Mouse (Mus musculus) ovary, adult 2 months (tissue): Measurements from ENCODE around the gene Calhm2. TPM values are rescaled to one million over a fixed set of nuclear protein-coding genes. Genes with fewer than 3 reads are reported as not detected.

Source experiments
- polyA plus RNA-seq: library from polyadenylated mRNA; depleted of rRNA; stranded (reverse); fragments of >200 nt; gene quantifications from 2 replicates; pipeline ENCODE4 v1.2.3, GENCODE M21; 2012; rRNA removed

Calhm2 gene
- 13.2 and 14.8 TPM in 2 replicates for polyA plus RNA-seq

DNA sequence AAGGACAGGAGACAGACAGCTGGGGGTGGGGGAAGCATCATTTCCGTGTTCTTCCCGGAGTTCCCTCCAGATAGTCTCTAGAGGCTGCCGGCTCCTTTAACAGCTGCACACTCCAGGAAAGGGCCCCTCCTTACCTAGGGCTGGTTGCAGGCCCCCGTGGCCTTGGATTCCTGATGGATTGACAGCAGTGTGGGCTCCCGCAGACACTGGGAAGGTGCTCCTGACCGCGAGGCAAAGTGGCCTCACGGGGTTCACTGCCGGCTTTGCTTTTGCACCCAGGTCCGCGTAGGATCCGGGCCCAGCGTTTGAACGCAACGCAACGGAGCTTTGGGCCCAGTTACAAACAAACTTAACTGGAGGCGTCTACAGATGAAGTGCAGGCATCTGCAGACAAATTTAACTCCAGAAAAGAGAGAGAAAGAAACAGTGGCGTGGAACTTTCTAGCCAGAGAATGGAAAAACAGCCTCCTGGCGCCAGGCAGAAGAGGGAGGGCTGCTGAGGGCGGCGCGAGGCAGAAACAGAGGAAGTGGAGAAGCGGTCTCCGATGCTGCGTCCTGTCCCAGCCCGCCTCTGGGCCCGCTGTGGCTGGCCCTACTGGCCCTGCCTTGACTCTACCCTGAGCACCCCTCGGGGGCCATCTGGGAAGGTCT, at the start of gene Calhm2:
Gene Calhm2, minus strand, starts transcription at position 524 of the 651 bp plus-strand sequence.

DNA sequence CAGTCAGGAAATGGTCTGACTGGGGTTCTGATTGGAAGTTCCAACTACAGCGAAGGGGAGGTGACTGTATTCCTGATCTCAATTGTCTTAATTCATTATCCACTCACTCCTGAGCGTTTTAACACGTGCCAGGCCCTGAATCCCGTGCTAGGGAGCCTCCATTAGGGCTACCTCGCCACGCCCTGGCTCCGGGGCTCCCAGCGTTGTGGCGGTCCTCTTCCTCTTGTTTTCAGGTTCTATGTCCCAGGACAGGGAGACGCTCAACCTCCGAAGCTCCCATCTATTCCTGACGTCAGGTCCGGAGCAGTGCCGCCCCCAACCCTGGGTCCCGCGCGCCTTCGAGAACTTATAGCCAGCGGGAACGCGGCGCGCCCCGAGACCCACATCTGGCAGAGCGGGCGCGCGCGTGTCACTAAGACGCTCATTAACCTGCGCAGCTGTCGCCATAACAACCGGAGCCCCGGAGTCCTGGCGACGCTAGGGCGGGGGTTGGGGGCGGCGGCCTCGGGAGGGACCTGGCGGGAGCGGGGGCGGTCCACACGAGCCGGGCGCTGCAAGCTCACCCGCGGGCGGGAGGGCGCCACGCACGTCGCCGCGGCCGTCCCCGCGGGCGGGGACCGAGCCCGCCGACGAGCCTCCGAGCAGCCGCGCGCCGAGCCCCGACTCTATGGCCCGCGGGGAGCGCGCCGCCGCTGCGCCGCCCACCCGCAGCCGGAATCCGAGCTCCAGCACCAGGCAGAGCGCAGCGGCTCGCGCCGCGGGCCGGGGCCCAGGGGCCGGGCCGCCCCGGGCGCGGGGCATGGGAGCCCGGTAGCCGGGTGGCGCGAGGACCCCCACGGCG, 40.6 kb upstream of the Calhm2 start, which contains the start of gene Neurl1a:
Gene Neurl1a, plus strand, starts transcription at position 390 of the 841 bp plus-strand sequence.

DNA sequence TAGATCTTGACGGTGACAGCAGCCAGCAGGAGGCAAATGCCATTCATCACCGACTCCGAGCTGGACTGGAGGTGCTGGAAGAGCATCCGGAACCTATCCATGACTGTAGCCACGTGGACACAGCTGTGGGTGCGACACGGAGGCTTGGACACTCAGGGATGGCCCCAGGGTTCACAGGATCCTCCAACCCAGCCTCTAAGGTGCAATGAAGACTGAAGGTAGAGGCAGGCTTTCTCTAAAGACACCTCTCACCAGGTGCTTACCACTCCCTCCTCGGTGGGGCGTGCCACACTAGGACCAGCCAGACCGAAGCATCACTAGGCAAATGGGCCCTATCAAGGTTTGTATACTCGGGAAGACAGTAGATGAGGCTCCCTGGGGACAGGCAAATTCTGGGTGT, 19.6 kb upstream of the Calhm2 start, which contains the start of gene Calhm3:
Gene Calhm3, minus strand, starts transcription at position 101 of the 400 bp plus-strand sequence.

DNA sequence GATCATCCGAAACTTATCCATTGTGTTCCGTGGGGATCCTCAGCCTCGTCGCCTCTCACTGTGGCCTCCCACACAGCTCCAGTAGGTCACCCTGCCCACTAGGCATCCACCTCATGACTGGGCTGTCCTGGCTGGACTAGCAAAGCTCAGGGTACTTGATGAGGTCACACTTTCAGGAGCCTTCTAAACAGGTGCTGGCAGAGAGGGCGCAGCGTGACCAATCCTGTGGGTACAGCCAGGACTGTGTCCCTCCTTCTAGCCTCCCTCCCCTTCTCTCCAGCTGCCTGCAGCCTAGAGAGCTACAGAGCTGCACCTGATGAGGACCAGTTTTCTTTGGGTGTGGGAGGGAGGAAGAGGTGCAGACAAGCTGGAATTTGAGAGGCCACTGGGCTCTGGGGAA, 6.1 kb upstream of the Calhm2 start, which contains the start of gene Calhm1:
Gene Calhm1, minus strand, starts transcription at position 101 of the 400 bp plus-strand sequence.

DNA sequence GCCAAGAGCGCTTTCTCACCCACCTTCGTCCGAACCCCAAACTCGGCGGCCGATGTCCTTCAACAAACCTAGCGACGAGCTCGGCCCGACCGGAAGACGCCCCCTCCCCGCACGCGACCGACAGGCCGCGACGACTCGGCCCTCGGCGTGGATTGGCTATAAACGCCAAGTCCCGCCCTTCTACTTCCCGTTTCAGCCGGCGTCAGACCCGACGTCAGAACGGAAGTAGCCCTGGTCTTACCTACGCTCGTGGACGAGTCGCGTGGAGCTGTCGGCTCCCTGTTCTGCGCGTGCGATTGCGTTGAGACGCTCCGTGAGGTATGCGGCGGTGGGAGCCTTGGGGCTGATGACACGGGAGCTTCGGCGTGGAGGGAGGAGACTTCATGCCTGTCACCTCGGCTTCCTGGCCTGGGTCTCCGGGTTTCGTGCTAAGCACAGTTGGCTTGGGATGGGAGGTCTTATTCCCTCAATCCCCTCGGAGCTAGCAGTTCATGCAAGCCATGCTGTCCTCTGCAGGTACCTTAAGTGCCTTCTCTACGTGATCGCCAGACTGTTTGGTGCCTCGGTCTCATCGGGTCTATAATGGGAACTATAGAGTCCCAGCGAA, 47.4 kb downstream of the Calhm2 start, which contains the start of the genes Usmg5 and Pdcd11:
Gene Usmg5, minus strand, starts transcription at position 98 of the 607 bp plus-strand sequence.
Gene Pdcd11, plus strand, starts transcription at position 219 of the 607 bp plus-strand sequence.

DNA sequence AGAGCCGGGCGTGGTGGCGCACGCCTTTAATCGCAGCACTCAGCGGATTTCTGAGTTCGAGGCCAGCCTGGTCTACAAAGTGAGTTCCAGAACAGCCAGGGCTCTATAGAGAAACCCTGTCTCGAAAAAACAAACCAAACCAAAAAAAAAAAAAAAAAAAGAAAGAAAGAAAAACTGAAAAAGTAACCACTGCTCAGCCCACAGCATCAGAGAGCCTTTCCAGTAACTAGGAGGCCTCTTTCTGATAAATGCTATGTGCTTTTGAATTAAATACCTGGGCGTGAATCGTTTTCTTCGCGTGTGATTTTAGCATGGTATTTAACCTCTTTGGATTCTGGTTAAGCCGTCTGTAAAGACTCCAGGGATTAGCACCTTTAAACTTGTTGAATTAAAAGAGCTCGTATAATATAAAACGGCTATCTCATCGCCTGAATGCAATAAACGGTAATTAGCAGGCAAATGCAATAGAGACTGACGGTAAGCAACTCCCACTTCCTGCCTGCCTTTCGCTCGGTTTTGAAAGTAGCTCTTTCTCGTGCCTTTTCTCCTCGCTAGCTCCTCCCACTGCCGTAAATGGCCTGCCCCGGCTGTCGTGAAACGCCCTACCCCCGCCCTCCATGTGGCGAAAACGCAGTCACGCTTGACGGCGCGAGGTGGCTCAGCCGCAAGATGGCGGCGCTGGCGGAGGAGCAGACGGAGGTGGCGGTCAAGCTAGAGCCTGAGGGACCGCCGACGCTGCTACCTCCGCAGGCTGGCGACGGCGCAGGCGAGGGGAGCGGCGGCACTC, 70.8 kb downstream of the Calhm2 start, which contains the start of gene Taf5:
Gene Taf5, plus strand, starts transcription at position 651 of the 787 bp plus-strand sequence.

Other genes with a start within 250 kb of the Calhm2 start
- 0.38 and 0.47 TPM in 2 replicates for gene Ina, start 123.6 kb downstream of the Calhm2 start, polyA plus RNA-seq
- gene Nt5c2, start 123.1 kb downstream of the Calhm2 start, polyA plus RNA-seq, result 18.4 and 20.1 TPM in 2 replicates
- 16.8 and 21.4 TPM in 2 replicates for gene Pcgf6, start 87.4 kb downstream of the Calhm2 start, polyA plus RNA-seq
- 5.1 and 6.2 TPM in 2 replicates for gene Taf5, start 70.5 kb downstream of the Calhm2 start, polyA plus RNA-seq
- 9.7 and 18.6 TPM in 2 replicates for gene Usmg5, start 47.6 kb downstream of the Calhm2 start, polyA plus RNA-seq
- 11.0 and 12.5 TPM in 2 replicates for gene Pdcd11, start 47.5 kb downstream of the Calhm2 start, polyA plus RNA-seq
- gene Calhm1, start 6.0 kb upstream of the Calhm2 start, polyA plus RNA-seq, result not detected in 2 replicates
- not detected in 2 replicates for gene Calhm3, start 19.5 kb upstream of the Calhm2 start, polyA plus RNA-seq
- 13.5 and 21.7 TPM in 2 replicates for gene Neurl1a, start 40.5 kb upstream of the Calhm2 start, polyA plus RNA-seq